Mouse (Mus musculus) limb, embryonic 10.5 days (tissue): Measurements from ENCODE around the gene Cd3d. TPM values are rescaled to one million over a fixed set of nuclear protein-coding genes. Genes with fewer than 3 reads are reported as not detected.

Experiments used
- DNase-seq: peaks from one replicate; pipeline ENCODE4 v3.0.0-alpha.2; 2017; ENCODE audit warnings: low spot score
- H3K27ac ChIP-seq: fragments of 300-500 bp; sonication (generic); 2 replicates; pipeline ENCODE4 v1.5.1; 2016; ENCODE audit warnings: mild to moderate bottlenecking
- H3K27me3 ChIP-seq: fragments of 300-500 bp; sonication (generic); 2 replicates; pipeline ENCODE4 v1.6.1; 2016; ENCODE audit warnings: low read depth, mild to moderate bottlenecking; ENCODE audit not compliant: poor library complexity, severe bottlenecking
- H3K36me3 ChIP-seq: fragments of 300-500 bp; sonication (generic); 2 replicates; pipeline ENCODE4 v1.6.1; 2016; ENCODE audit warnings: mild to moderate bottlenecking, moderate library complexity
- H3K4me1 ChIP-seq: fragments of 300-500 bp; sonication (generic); 2 replicates; pipeline ENCODE4 v1.6.1; 2016
- H3K4me3 ChIP-seq: fragments of 300-500 bp; sonication (generic); 2 replicates; pipeline ENCODE4 v1.5.1; 2016; ENCODE audit warnings: mild to moderate bottlenecking, moderate library complexity
- H3K9me3 ChIP-seq: fragments of 300-500 bp; sonication (generic); replicated peaks from 2 replicates; pipeline ENCODE4 v1.6.1; 2016; ENCODE audit warnings: mild to moderate bottlenecking
- WGBS: fragments of 180-500 bp; shearing (Covaris S2); methylation state at CpG from one replicate; pipeline ENCODE4 v1.1.7; 2016; 5-methylcytosine and 5-hydroxymethylcytosine counted together
- polyA plus RNA-seq: library from polyadenylated mRNA; unstranded; fragments of >200 nt; fragmentation: Nextera tagmentation; extraction: Ambion mirVana; gene quantifications from 2 replicates; pipeline ENCODE4 v1.2.1, GENCODE M21; 2016

Cd3d gene
- polyA plus RNA-seq, 1 experiment from 2014 or later: not detected

DNA sequence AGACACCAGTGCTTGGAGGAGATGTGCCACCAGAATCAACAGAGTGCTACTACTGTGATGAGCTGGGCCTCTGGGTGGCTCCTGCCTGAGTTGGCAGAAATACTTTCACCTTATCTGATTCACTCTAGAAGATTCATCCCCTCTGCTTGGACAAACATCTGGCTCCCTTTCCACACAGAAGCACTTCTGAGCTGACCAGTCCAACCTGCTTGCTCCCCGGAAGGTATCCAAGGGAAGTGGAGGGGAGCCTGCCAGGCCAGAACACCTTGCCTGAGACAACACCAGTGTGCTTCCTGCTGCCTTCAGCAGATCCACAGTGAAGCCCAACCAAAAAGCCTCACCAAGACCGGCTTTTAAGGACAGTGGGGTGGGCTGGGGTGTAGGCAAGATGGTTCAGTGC lies 42.6 kb downstream of the Cd3d start:
- H3K4me3 ChIP-seq: no peak overlapping the region
- no peak for DNase-seq
- 77% methylated on average over 2 of the region's 2 CpGs for WGBS
- H3K4me1 ChIP-seq: no peaks in the 10 kb centered on the region
- no peaks in the 10 kb centered on the region for H3K9me3 ChIP-seq
- no peaks in the 10 kb centered on the region for H3K36me3 ChIP-seq
- H3K27me3 ChIP-seq: peaks cover 5% of the 10 kb centered on the region; the same call in 1 of the 2 replicates
- no peak overlapping the region for H3K27ac ChIP-seq

DNA sequence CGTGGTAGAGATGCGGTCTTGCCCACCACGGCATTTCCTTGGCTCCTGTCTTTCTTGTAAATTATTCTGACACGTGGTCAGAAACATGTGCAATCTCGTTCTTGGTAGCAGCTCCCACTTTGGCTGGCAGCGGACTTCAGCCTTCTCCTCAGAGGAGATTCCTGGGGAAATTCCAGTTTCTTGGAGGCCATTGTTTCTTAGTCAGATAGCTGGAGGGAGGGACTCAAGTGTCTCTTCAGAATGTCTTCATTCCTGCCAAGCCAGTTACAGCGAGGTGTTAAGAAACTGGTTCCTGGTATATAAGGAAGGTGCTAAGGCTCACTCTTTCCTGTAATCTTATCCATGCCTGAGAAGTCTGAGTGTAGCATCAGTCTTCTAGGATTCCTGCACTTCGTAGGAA lies 45.8 kb downstream of the Cd3d start:
- Histone ChIP-seq H3K4me1 (no peaks in the 10 kb centered on the region), H3K36me3 (no peaks in the 10 kb centered on the region), H3K27ac (no peak overlapping the region), H3K27me3 (peaks cover 11% of the 10 kb centered on the region), H3K9me3 (no peaks in the 10 kb centered on the region), H3K4me3 (no peak overlapping the region)
- no peak for DNase-seq
- WGBS: 74% methylated on average over 8 of the region's 8 CpGs

DNA sequence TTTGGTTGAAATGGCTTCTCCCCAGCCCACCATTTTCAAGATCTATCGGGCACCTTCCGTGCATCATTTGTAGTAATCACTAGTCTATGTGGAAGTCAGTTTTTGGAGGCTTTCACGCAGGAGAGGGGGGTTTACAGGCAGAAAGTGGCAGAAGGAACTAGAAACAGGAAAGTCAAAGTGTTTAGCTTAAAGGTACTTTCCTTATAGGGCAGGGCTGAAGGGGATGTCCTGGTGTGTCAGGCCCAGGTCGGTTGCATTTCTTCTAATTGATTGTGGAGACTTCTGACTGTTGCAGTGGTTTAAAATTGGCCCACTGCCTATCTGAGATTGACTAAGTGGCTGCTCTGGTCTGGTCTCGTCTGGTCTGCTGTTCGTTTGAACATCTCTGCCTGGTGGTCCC lies 48.8 kb downstream of the Cd3d start:
- no peak overlapping the region for H3K4me3 ChIP-seq
- H3K27ac ChIP-seq: no peak overlapping the region
- WGBS: 79% methylated on average over 6 of the region's 6 CpGs
- peaks cover 11% of the 10 kb centered on the region for H3K27me3 ChIP-seq
- H3K4me1 ChIP-seq: no peaks in the 10 kb centered on the region
- no peaks in the 10 kb centered on the region for H3K9me3 ChIP-seq
- H3K36me3 ChIP-seq: no peaks in the 10 kb centered on the region
- DNase-seq: no peak

DNA sequence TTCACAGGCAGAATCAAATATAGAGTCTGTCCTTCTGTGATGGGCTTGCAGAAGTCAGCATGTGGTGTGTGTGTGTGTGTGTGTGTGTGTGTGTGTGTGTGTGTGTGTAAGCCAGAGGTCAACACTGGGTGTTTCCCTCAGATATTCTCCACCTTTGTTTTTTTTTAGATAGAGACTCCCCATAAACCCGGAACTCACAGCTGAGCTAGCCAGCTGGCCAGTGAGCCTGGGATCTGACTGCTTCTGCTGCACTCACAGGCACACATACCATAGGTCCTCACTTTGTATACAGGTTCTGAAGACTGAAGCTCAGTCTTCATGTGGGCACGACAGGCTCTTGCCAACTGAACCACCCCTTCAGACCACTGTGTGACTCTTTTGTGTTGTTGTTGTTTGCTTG lies 50.7 kb downstream of the Cd3d start:
- no peaks in the 10 kb centered on the region for H3K4me1 ChIP-seq
- no peaks in the 10 kb centered on the region for H3K36me3 ChIP-seq
- no peak overlapping the region for H3K4me3 ChIP-seq
- no peaks in the 10 kb centered on the region for H3K9me3 ChIP-seq
- peaks cover 11% of the 10 kb centered on the region for H3K27me3 ChIP-seq
- WGBS: 72% methylated on average over 2 of the region's 2 CpGs
- no peak overlapping the region for H3K27ac ChIP-seq
- DNase-seq: no peak

DNA sequence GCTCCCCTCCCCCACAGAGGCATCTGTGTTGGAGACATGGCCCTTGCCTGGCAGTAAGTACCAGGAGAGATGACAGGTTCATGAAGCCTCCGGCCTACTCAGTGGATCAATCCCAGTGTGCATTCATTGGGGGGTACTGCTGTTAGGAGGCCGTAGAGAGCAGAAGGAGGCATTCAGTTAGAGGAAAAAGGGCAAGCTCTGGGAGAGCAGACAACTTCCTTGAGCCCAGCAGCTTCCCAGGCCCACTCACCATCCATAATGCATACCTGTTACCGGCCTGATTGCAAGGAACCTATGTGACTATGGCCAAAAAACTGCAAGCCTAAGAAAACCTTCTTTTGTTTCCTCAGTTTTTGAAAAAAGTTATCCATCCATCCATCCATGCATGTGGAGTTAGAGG lies 52.9 kb downstream of the Cd3d start:
- peaks cover 20% of the 10 kb centered on the region for H3K27me3 ChIP-seq

More for the DNA sequence above, 52.9 kb downstream of the Cd3d start:
- H3K4me1 ChIP-seq: no peaks in the 10 kb centered on the region
- WGBS: 80% methylated on average over 3 of the region's 3 CpGs
- H3K27ac ChIP-seq: no peak overlapping the region
- no peak overlapping the region for H3K4me3 ChIP-seq
- DNase-seq: no peak
- H3K9me3 ChIP-seq: no peaks in the 10 kb centered on the region
- no peaks in the 10 kb centered on the region for H3K36me3 ChIP-seq

Other genes starting within 250 kb of the Cd3d start
- gene Phldb1, start 246.6 kb upstream of the Cd3d start, polyA plus RNA-seq: 37.9 and 55.9 TPM in 2 replicates
- 172 and 193 TPM in 2 replicates for gene Arcn1, start 213.9 kb upstream of the Cd3d start, polyA plus RNA-seq
- 115 and 146 TPM in 2 replicates for gene Ift46, start 213.9 kb upstream of the Cd3d start, polyA plus RNA-seq
- gene Tmem25, start 182.5 kb upstream of the Cd3d start, polyA plus RNA-seq: 1.3 and 1.9 TPM in 2 replicates
- gene Ttc36, start 178.7 kb upstream of the Cd3d start, polyA plus RNA-seq: not detected in 2 replicates
- gene Kmt2a, start 100.5 kb upstream of the Cd3d start, polyA plus RNA-seq: 13.7 and 14.1 TPM in 2 replicates
- gene Atp5l, start 61.0 kb upstream of the Cd3d start, polyA plus RNA-seq: 550 and 555 TPM in 2 replicates
- gene Ube4a, start 16.2 kb upstream of the Cd3d start, polyA plus RNA-seq: 20.4 and 24.2 TPM in 2 replicates
- not detected in 2 replicates for gene Cd3g, start 1.4 kb upstream of the Cd3d start, polyA plus RNA-seq
- not detected in 2 replicates for gene Cd3e, start 27.8 kb downstream of the Cd3d start, polyA plus RNA-seq
- 12.7 and 13.6 TPM in 2 replicates for gene Mpzl2, start 58.0 kb downstream of the Cd3d start, polyA plus RNA-seq
- 4.2 and 4.6 TPM in 2 replicates for gene Mpzl3, start 73.4 kb downstream of the Cd3d start, polyA plus RNA-seq
- gene Jaml, start 97.4 kb downstream of the Cd3d start, polyA plus RNA-seq: 6.3 and 12.2 TPM in 2 replicates
- gene Scn2b, start 136.0 kb downstream of the Cd3d start, polyA plus RNA-seq: 12.0 and 14.1 TPM in 2 replicates
- gene Scn4b, start 156.6 kb downstream of the Cd3d start, polyA plus RNA-seq: 2.0 and 4.1 TPM in 2 replicates
- not detected in 2 replicates for gene BC049352, start 200.2 kb downstream of the Cd3d start, polyA plus RNA-seq
- gene Tmprss4, start 222.3 kb downstream of the Cd3d start, polyA plus RNA-seq: 0.26 and 0.43 TPM in 2 replicates